Mouse (Mus musculus): ENCODE measurements around the gene Mtx3.

GRCm38 (mm10) chr13:92847336-92847735 lies 2.8 kb downstream of the Mtx3 start:
- TF ChIP-seq CTCF (IDR thresholded peaks at IDR 0.05) = no peak
- no peak for TF ChIP-seq POLR2A (IDR thresholded peaks at IDR 0.05; ENCODE audit: insufficient read depth, low read depth, low read length)

Measured in heart, adult 2 months (tissue).